Mouse (Mus musculus): ENCODE results near the gene Draxin. TPM values are rescaled to one million over a fixed set of nuclear protein-coding genes. Genes with fewer than 3 reads are reported as not detected.
A peak's percentile ranks its signal among the peaks of the same experiment; 100 is the strongest.

Gene Draxin
- polyA plus RNA-seq, 1 experiment from 2014 or later: 0.03 TPM

DNA sequence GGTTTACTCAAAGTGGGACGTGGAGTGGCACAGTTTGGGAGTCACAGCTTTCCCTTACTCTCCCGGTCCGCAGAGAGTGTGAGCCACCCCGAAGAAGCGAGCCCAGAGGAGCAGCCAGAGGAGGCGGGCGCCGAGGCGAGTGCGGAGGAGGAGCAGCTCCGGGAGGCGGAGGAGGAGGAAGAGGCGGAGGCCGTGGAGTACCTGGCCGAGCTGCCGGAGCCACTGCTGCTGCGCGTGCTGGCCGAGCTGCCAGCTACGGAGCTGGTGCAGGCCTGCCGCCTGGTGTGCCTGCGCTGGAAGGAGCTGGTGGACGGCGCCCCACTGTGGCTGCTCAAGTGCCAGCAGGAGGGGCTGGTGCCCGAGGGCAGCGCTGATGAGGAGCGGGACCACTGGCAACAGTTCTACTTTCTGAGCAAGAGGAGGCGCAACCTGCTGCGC lies 33.5 kb upstream of the Draxin start:
- Histone ChIP-seq H3K4me2 (replicated peaks; ENCODE audit: low read depth) (peak overlapping the region; percentile 57), H3K4me3 (ENCODE audit: low read depth, low read length) (peak overlapping the region; percentile 26), H3K36me3 (ENCODE audit: control insufficient read depth, insufficient read depth) (no peaks in the 10 kb centered on the region), H3K27me3 (replicated peaks; ENCODE audit: control insufficient read depth, insufficient read depth, low read length) (peaks cover 68% of the 10 kb centered on the region), H3K9ac (ENCODE audit: low read depth, low read length) (no peak overlapping the region), H3K9me3 (ENCODE audit: control insufficient read depth) (no peaks in the 10 kb centered on the region), H3K27ac (ENCODE audit: low read depth, low read length) (no peak overlapping the region), H3K4me1 (replicated peaks; ENCODE audit: control insufficient read depth, insufficient read depth, low read length) (no peaks in the 10 kb centered on the region)
- peak; percentile 91 for TF ChIP-seq CTCF (IDR thresholded peaks at IDR 0.05; ENCODE audit: low read depth)
- WGBS: under 1% methylated on average over 29 of the region's 29 CpGs
- peak; percentile 44; the same call in 1 of the 2 replicates for ATAC-seq

DNA sequence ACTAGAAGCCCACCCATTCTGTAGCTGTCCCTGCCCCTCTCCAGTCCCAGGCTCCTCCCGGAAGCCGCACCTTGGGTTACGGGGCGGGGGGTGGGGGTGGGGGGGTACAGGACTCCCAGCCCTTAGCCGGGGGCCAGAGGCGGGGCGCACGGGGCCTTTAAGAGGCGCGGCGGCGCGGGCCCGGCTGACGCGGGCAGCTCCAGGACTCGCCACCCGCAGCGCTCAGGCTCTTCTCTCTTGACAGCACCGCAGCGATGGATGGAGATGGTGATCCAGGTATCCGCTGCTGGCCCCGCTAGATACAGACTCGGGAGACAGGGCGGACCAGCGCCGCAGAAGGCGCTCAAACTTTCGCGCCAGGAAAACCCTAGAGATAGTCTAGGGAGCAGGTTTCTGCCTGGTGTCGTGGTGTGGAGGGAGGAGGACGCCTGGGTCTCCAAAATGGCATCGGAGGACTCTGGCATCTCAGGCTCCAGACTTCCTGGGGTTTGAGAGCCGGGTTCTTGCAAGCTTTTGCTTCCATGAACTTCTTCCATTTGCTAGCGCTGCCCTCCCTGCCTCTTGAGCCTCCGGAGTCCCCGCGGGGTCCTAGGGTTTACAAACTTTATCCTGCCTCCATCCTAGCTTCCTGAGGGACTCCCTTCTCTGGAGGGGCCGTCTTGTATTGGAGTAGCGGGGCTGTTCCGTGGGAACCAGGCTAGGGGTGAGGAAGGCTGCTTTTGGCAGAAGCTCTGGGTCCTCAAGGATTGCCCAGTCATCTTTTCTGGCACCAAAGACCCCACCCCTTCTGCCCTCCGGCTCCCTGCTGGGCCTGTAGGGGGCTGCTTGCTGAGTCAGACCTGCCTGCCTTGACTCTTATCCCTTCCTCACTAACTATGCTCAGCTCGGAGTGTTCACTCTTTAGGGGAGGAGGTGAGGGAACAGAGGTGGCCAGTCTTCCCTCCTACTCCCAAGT lies 30.2 kb upstream of the Draxin start, which contains the start of the genes Fbxo44 and Fbxo2:
Gene Fbxo44, minus strand, starts transcription at position 47 of the 955 bp plus-strand sequence.
Gene Fbxo2, plus strand, starts transcription at position 186 of the 955 bp plus-strand sequence.
- peak within 1 kb of the TSS; percentile 86 for H3K4me2 ChIP-seq (replicated peaks; ENCODE audit: low read depth)
- peaks cover 54% of the 10 kb centered on the region for H3K27me3 ChIP-seq (replicated peaks; ENCODE audit: control insufficient read depth, insufficient read depth, low read length)
- no peaks in the 10 kb centered on the region for H3K4me1 ChIP-seq (replicated peaks; ENCODE audit: control insufficient read depth, insufficient read depth, low read length)
- no peak for TF ChIP-seq CTCF (IDR thresholded peaks at IDR 0.05; ENCODE audit: low read depth)
- no peaks in the 10 kb centered on the region for H3K36me3 ChIP-seq (ENCODE audit: control insufficient read depth, insufficient read depth)
- ATAC-seq: peak; percentile 29
- WGBS: under 1% methylated on average over 43 of the region's 43 CpGs
- peak within 1 kb of the TSS; percentile 56 for H3K4me3 ChIP-seq (ENCODE audit: low read depth, low read length)
- H3K9me3 ChIP-seq (ENCODE audit: control insufficient read depth): no peaks in the 10 kb centered on the region
- H3K9ac ChIP-seq (ENCODE audit: low read depth, low read length): peak within 1 kb of the TSS; percentile 62
- peak within 1 kb of the TSS; percentile 35; the same call in 1 of the 2 replicates for H3K27ac ChIP-seq (ENCODE audit: low read depth, low read length)

DNA sequence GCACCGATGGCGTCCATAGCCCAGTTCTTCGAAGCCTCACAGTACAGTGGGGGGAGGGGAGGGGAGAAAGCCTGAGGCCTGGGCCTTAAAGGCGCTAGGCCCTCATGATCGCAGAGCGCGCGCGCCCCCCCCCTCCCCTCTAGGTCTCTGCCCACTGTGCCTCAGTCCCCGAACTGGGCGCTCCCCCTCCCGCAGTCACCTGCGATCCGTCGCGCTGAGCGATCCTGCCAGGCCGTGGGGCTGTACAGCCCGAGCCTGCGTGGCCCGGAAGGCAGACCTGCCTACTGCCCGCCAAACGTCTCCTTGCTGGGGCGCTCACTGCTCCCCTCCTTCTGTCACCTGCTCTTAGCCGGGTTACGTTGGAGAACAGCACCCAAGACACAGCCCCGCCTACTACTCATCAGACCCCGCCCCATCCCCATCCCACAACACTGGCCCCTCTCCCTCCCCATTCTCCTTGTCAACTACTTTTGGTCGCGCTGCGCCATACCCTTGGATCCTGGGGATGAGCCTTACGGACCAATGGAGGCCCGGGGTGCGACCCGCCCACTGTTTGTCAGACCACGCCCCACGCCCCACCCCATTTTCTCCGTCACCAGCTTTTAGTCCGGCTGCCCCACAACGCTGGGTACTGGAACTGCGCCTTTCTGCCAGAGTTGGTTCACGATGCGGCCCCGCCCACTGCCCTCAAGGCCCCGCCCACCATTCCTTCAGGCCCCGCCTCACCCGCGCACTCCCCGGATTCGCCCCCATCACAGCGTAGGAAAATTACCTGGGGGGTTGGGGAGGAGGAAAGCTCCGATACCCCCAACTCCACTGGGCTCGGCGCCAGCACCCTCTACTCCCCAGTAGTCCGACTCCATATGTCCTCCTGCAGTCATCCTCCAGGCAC lies 29.3 kb upstream of the Draxin start:
- peak; percentile 47 for TF ChIP-seq CTCF (IDR thresholded peaks at IDR 0.05; ENCODE audit: low read depth)
- Histone ChIP-seq H3K27me3 (replicated peaks; ENCODE audit: control insufficient read depth, insufficient read depth, low read length) (peaks cover 45% of the 10 kb centered on the region), H3K36me3 (ENCODE audit: control insufficient read depth, insufficient read depth) (no peaks in the 10 kb centered on the region), H3K4me3 (ENCODE audit: low read depth, low read length) (peak overlapping the region; percentile 56), H3K27ac (ENCODE audit: low read depth, low read length) (peak overlapping the region; percentile 35; the same call in 1 of the 2 replicates), H3K4me2 (replicated peaks; ENCODE audit: low read depth) (peak overlapping the region; percentile 86), H3K9me3 (ENCODE audit: control insufficient read depth) (no peaks in the 10 kb centered on the region), H3K9ac (ENCODE audit: low read depth, low read length) (peak overlapping the region; percentile 62), H3K4me1 (replicated peaks; ENCODE audit: control insufficient read depth, insufficient read depth, low read length) (no peaks in the 10 kb centered on the region)
- WGBS: 1% methylated on average over 49 of the region's 55 CpGs
- ATAC-seq: peak; percentile 88

DNA sequence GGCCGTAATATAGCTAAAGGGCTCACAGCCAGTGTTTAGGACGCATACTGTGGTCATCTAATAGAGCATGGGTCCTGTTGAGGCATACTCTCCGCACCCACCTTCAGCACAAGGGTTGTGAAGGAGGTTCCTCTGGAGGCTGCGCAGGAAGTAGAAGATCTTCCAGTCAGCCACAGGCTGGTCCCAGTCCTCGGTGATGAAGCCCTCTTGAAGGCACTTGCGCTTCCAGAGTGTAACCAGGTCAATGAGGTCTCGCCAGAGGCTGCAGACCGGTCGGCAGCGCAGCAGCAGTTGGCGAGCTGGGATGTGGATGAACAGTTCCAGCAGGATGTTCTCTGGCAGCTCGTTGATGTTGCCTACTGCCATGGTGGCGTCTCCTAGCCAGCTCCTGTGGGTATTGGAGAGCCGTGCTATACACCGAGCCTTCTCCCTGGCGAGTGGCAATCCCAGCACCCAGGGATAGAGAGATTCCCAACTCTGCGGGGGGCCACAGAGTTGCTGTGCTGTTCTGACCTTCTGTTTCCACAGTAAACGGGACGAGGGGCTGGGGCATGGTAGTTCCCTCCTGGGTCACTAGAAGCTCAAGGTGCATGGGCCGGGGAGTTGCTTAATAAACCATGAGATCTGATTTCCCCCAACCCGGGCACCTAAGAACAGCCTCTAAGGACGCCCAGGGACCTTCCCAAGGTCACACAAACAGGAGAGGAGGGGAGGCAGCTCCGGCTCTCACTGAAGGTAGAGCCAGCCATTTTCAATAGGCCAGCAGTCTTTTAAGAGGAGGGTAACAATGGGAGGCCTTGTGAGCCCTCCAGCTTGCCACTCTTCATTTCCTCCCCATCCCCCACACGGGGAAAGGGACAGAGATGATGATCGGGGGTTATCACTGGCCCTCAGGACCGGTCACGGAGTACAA lies 28.2 kb upstream of the Draxin start:
- no peaks in the 10 kb centered on the region for H3K36me3 ChIP-seq (ENCODE audit: control insufficient read depth, insufficient read depth)
- H3K9ac ChIP-seq (ENCODE audit: low read depth, low read length): peak overlapping the region; percentile 62
- peak overlapping the region; percentile 56 for H3K4me3 ChIP-seq (ENCODE audit: low read depth, low read length)
- TF ChIP-seq CTCF (IDR thresholded peaks at IDR 0.05; ENCODE audit: low read depth): no peak
- H3K9me3 ChIP-seq (ENCODE audit: control insufficient read depth): no peaks in the 10 kb centered on the region
- WGBS: 48% methylated on average over 27 of the region's 27 CpGs
- no peak for ATAC-seq
- peaks cover 34% of the 10 kb centered on the region for H3K27me3 ChIP-seq (replicated peaks; ENCODE audit: control insufficient read depth, insufficient read depth, low read length)
- no peaks in the 10 kb centered on the region for H3K4me1 ChIP-seq (replicated peaks; ENCODE audit: control insufficient read depth, insufficient read depth, low read length)
- H3K4me2 ChIP-seq (replicated peaks; ENCODE audit: low read depth): peak overlapping the region; percentile 86
- peak overlapping the region; percentile 35; the same call in 1 of the 2 replicates for H3K27ac ChIP-seq (ENCODE audit: low read depth, low read length)

DNA sequence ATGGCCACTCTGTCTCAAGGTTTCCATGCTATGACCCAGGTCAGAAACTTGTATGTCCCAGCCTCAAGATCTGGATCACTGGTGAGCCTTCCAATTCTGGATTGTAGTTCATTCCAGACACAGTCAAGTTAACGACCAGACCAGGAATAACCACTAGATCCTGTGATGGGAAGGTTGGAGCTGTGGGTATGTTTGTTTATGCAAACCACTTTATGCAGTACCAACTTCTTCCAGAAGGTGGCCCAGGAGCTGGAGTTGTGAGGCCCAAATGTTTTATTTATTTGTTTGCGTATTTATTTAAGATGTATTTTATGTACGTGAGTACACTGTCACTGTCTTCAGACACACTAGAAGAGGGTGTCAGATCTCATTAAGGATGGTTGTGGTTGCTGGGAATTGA lies 24.5 kb upstream of the Draxin start:
- Histone ChIP-seq H3K4me3 (ENCODE audit: low read depth, low read length) (no peak overlapping the region), H3K27ac (ENCODE audit: low read depth, low read length) (no peak overlapping the region), H3K9me3 (ENCODE audit: control insufficient read depth) (no peaks in the 10 kb centered on the region), H3K4me2 (replicated peaks; ENCODE audit: low read depth) (no peak overlapping the region), H3K9ac (ENCODE audit: low read depth, low read length) (no peak overlapping the region), H3K36me3 (ENCODE audit: control insufficient read depth, insufficient read depth) (no peaks in the 10 kb centered on the region; the same call in 1 of the 2 replicates), H3K4me1 (replicated peaks; ENCODE audit: control insufficient read depth, insufficient read depth, low read length) (no peaks in the 10 kb centered on the region), H3K27me3 (replicated peaks; ENCODE audit: control insufficient read depth, insufficient read depth, low read length) (peaks cover 2% of the 10 kb centered on the region; the same call in 1 of the 2 replicates)
- 63% methylated on average over 3 of the region's 3 CpGs for WGBS
- TF ChIP-seq CTCF (IDR thresholded peaks at IDR 0.05; ENCODE audit: low read depth): peak; percentile 69
- no peak for ATAC-seq

Measured in intestine, postnatal 0 days (tissue).